ENCODE assay signal across 8 mouse cellular contexts in the genomic region with DNA sequence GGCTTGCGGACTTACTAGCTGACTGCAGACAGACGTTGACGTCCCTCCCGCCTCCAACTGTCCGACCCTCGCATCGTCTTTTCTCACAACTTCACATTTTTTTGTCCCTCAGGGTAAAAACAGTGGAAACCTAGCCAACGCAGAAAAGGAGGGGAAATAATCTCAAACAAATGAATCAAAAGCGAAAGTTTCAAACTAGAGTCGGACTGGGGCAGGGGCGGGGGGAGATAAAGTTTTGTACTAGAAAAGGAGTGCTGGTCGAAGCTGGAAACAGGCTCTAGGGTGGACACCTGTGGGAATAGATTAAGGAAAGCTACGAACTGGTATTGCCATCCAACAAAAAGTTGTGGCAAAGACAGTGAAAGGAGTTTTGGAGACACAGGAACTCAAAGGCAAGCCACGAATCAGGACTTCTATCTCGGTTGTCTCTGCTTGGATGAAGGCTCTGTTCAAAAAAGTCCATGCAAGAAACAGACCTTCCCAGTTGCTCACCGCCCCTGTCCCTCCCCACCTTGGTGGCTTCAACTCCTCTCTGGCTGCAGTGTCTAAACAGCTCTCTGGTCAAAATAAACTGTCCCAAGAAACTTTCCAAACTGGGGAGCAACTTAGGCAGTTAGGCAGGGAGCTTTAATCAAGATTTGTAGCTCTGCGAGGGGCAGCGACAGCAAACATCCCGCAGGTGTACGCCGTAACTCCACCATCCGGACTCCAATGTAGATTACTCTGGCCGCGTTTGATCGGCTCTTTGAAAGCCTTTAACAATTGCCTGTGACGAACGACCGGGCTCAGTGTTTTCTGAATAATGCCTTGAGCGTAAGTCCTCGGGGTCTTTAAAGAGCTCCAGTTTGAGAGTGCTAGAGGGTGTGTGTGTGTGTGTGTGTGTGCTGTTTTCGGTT. TPM values are rescaled to one million over a fixed set of nuclear protein-coding genes. Genes with fewer than 3 reads are reported as not detected.
DNase-seq lines count a peak whose midpoint lies in the region; ATAC-seq lines count a peak whose summit lies in the region.

No protein-coding gene starts in this region.

- peak; percentile 50 for DNase-seq in retina, embryonic 14.5 days (ENCODE audit: low spot score)
- no peak for DNase-seq in retina, postnatal 1 day
- peak; percentile 70 for DNase-seq in forebrain, embryonic 14.5 days (ENCODE audit: low spot score)
- peak; percentile 48 for DNase-seq in yolk sac, embryonic 10.5 days (ENCODE audit: low spot score)
- no peak for DNase-seq in spleen, adult 12 weeks (ENCODE audit: low spot score)
- no peak for DNase-seq in cerebellum, adult 11-12 months
- no peak for DNase-seq in right cerebral cortex, postnatal 36 days (ENCODE audit: low spot score in 2 of 2)

- H3K9ac ChIP-seq in forebrain, embryonic 14.5 days (ENCODE audit: low read length) = peak overlapping the region; percentile 81
- no peak overlapping the region for H3K9ac ChIP-seq in liver, embryonic 12.5 days

- no peaks in the 10 kb centered on the region for H3K27me3 ChIP-seq in forebrain, embryonic 14.5 days (replicated peaks; ENCODE audit: control insufficient read depth, insufficient read depth, low read length)
- H3K27me3 ChIP-seq in liver, embryonic 12.5 days (replicated peaks) = peaks cover 99% of the 10 kb centered on the region

- peak overlapping the region; percentile 99 for H3K27ac ChIP-seq in forebrain, embryonic 14.5 days (ENCODE audit: low read depth, low read length)
- no peak overlapping the region for H3K27ac ChIP-seq in liver, embryonic 12.5 days

- H3K9me3 ChIP-seq in forebrain, embryonic 14.5 days (replicated peaks; ENCODE audit: control insufficient read depth, low read length) = no peaks in the 10 kb centered on the region
- no peaks in the 10 kb centered on the region for H3K9me3 ChIP-seq in liver, embryonic 12.5 days (replicated peaks)

- under 1% methylated on average over 31 of the region's 31 CpGs for WGBS in forebrain, embryonic 14.5 days
- WGBS in liver, embryonic 12.5 days (ENCODE audit: insufficient replicate concordance) = 1% methylated on average over 31 of the region's 31 CpGs

- H3K4me3 ChIP-seq in forebrain, embryonic 14.5 days (ENCODE audit: low read depth, low read length) = peak overlapping the region; percentile 43
- H3K4me3 ChIP-seq in liver, embryonic 12.5 days = peak overlapping the region; percentile 35

- peak overlapping the region; percentile 90 for H3K4me2 ChIP-seq in forebrain, embryonic 14.5 days (ENCODE audit: low read length)
- H3K4me2 ChIP-seq in liver, embryonic 12.5 days = peak overlapping the region; percentile 45

- ATAC-seq in forebrain, embryonic 14.5 days = no peak
- ATAC-seq in liver, embryonic 12.5 days = no peak

- H3K36me3 ChIP-seq in forebrain, embryonic 14.5 days (ENCODE audit: control insufficient read depth, insufficient read depth, low read length) = no peaks in the 10 kb centered on the region
- H3K36me3 ChIP-seq in liver, embryonic 12.5 days = no peaks in the 10 kb centered on the region

- H3K4me1 ChIP-seq in forebrain, embryonic 14.5 days (ENCODE audit: control insufficient read depth, insufficient read depth, low read length) = peaks cover 40% of the 10 kb centered on the region
- H3K4me1 ChIP-seq in liver, embryonic 12.5 days = peaks cover 9% of the 10 kb centered on the region

RNA-seq across cellular contexts. Expression of a gene that starts 14.7 kb away (rescaled TPM):
- 26.6 and 32.0 TPM in 2 replicates for polyA plus RNA-seq in forebrain, embryonic 14.5 days (2014; fragmentation: Nextera tagmentation; extraction: Ambion mirVana)
- not detected in 2 replicates for polyA plus RNA-seq in liver, embryonic 12.5 days (2016; fragmentation: Nextera tagmentation; extraction: Ambion mirVana)

Comparison
In these comparisons a context has a peak if more than half of its experiments do, and no peak if none do; other contexts are left out.
1. DNase-seq: peak in retina, embryonic 14.5 days (single experiment), forebrain, embryonic 14.5 days (single experiment) and yolk sac, embryonic 10.5 days (single experiment); none in retina, postnatal 1 day (single experiment), spleen, adult 12 weeks (single experiment), cerebellum, adult 11-12 months (single experiment) and right cerebral cortex, postnatal 36 days (0 of 2).
2. RNA of a gene that starts 14.7 kb away (polyA plus RNA-seq): 26.6 to 32.0 TPM in forebrain, embryonic 14.5 days; not detected in liver, embryonic 12.5 days; every median in the first group is over 10 times any median in the second.